Mouse (Mus musculus) liver, adult 2 months (tissue): ENCODE measurements around the gene Ermp1.

Experiments
- CTCF ChIP-seq: fragments of 200-500 bp; IDR thresholded peaks from 2 replicates; pipeline ENCODE4 v1.5.1; 2011; ENCODE audit warnings: low read depth, low read length, control low read depth
- POLR2A ChIP-seq: fragments of 200-500 bp; IDR thresholded peaks from 2 replicates; pipeline ENCODE4 v1.6.1; 2011; ENCODE audit warnings: low read length, control low read depth; ENCODE audit not compliant: insufficient read depth; ENCODE audit errors: extremely low read depth

DNA sequence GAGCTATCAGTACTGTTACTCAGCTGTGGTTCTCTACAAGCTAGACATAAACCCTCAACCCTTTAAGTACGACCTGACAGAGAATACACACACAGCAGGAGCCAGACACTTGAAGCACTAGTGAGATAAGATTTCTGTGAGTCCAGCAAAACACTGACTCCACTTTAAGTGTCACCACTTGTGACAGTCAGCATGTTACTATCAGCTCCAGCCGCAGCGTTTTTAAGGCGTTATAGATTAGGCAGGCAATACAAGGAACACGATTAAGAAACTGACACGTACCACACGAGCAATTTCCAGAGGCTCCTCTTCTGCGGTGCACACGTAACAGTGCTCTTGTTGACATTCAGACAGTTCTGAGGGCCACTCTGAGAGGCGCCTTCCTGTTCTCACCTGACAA is 37.3 kb downstream of the Ermp1 start:
- TF ChIP-seq CTCF, result no peak
- TF ChIP-seq POLR2A, result no peak
